24 mouse cellular contexts compared by ENCODE assay signal in the genomic region with DNA sequence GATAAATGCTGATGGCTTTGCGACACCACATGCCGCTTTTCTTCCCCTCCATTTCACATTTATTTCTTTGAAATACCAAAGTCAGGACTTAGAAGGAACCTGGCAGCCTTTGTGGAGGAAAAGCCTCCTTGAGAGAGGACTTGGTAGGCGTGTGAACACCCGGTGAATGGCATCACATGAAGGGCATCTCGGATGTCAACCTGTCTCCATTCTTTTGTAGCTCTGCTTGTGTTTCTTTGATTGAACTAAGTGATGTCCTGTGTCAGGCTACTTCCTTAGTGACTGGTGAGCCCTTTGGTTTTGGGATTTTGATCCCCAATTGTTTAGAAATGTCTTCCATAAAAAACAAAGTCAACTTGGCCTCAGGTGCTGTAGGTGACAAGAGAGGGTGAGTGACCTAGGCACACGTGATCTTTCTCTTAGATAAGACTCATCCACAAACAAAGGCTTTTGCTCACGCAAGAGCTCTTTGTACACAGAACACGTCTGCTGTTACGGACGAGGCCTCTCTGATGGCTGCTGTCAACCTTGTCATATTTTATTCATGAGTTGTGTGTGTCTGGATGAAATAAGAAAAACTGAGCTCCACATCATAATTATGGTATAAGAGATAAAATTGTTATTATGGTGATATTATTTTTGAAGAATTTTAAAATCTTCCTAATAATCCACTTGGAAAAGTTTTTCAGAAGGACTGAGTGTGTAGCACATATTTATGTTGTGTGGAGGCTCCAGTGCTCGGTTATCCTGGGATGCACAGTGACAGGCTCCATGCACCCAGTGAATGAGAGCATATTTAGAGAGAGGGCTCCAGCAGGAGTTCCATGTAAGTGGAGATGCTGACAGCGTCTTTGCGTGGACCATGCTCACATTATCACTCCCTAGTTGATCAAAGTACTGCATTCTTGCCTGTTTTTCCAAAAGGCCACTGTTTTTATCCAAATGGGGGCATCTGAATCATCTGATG.
"Had no signal": no experiment of that assay in that cellular context is flagged by ENCODE, and none has a peak within 500 bp of the region (broad histone marks: within the 10 kb centered on the region; RNA-seq: fewer than 3 reads in every experiment).

No protein-coding gene starts in this region.

- H3K9me3 ChIP-seq: kidney, embryonic 15.5 days; limb, embryonic 10.5 days; limb, embryonic 13.5 days; liver, embryonic 12.5 days; liver, embryonic 15.5 days; lung, embryonic 15.5 days; neural tube, embryonic 12.5 days; neural tube, embryonic 15.5 days had no signal

- ATAC-seq: liver, embryonic 12.5 days had no signal

- H3K27ac ChIP-seq: kidney, embryonic 15.5 days; limb, embryonic 10.5 days; limb, embryonic 13.5 days; liver, embryonic 12.5 days; liver, embryonic 15.5 days; lung, embryonic 15.5 days; neural tube, embryonic 12.5 days; neural tube, embryonic 15.5 days; stomach, postnatal 0 days had no signal

- H3K27me3 ChIP-seq: kidney, embryonic 15.5 days; limb, embryonic 13.5 days; liver, embryonic 12.5 days; liver, embryonic 15.5 days; lung, embryonic 15.5 days; megakaryocyte, embryonic 14.5 days; neural tube, embryonic 12.5 days; neural tube, embryonic 15.5 days had no signal

- H3K4me2 ChIP-seq: kidney, embryonic 15.5 days; limb, embryonic 13.5 days; liver, embryonic 12.5 days; liver, embryonic 15.5 days; lung, embryonic 15.5 days; neural tube, embryonic 12.5 days; neural tube, embryonic 15.5 days had no signal

- H3K36me3 ChIP-seq: kidney, embryonic 15.5 days; limb, embryonic 10.5 days; limb, embryonic 13.5 days; liver, embryonic 12.5 days; liver, embryonic 15.5 days; lung, embryonic 15.5 days; neural tube, embryonic 12.5 days; neural tube, embryonic 15.5 days had no signal

- H3K9ac ChIP-seq: kidney, embryonic 15.5 days; limb, embryonic 13.5 days; liver, embryonic 12.5 days; liver, embryonic 15.5 days; lung, embryonic 15.5 days; neural tube, embryonic 12.5 days; neural tube, embryonic 15.5 days had no signal

- H3K4me3 ChIP-seq: kidney, embryonic 15.5 days; limb, embryonic 10.5 days; limb, embryonic 13.5 days; liver, embryonic 12.5 days; liver, embryonic 15.5 days; lung, embryonic 15.5 days; megakaryocyte, embryonic 14.5 days; neural tube, embryonic 12.5 days; neural tube, embryonic 15.5 days had no signal

- DNase-seq: kidney, adult 11 months; kidney, adult 8-10 months; kidney, postnatal 10 days; kidney, postnatal 36 days; liver; lung, adult 18-20 months; lung, postnatal 10 days; lung, postnatal 36 days; right cerebral cortex, adult 18-20 months; right cerebral cortex, postnatal 14 days; right cerebral cortex, postnatal 4 days; thymus, adult 2 months; thymus, postnatal 14 days; thymus, postnatal 4 days had no signal

- H3K4me1 ChIP-seq: kidney, embryonic 15.5 days; limb, embryonic 10.5 days; limb, embryonic 13.5 days; liver, embryonic 12.5 days; liver, embryonic 15.5 days; lung, embryonic 15.5 days; megakaryocyte, embryonic 14.5 days; neural tube, embryonic 12.5 days; neural tube, embryonic 15.5 days had no signal
